Mouse (Mus musculus) liver, embryonic 12.5 days (tissue): Measurements from ENCODE around the gene Tgm7. TPM values are rescaled to one million over a fixed set of nuclear protein-coding genes. Genes with fewer than 3 reads are reported as not detected.
A peak's percentile ranks its signal among the peaks of the same experiment; 100 is the strongest.
"Not testable (repeated sequence)": the region's sequence is repeated elsewhere in the genome, so short reads cannot be mapped to it uniquely, and the experiment has no call there.

Experiments
- ATAC-seq: fragments of 200-750 bp; cut with Nextera tagmentation; 2 replicates; pipeline ENCODE4 v1.8.0; 2017; ENCODE audit warnings: moderate number of reproducible peaks, mild to moderate bottlenecking, moderate library complexity
- H3K27ac ChIP-seq: fragments of 300-500 bp; sonication (generic); 2 replicates; pipeline ENCODE4 v1.5.1; 2016; ENCODE audit warnings: mild to moderate bottlenecking
- H3K27me3 ChIP-seq: fragments of 300-500 bp; sonication (generic); replicated peaks from 2 replicates; pipeline ENCODE4 v1.6.1; 2016; ENCODE audit warnings: mild to moderate bottlenecking, moderate library complexity
- H3K36me3 ChIP-seq: fragments of 300-500 bp; sonication (generic); 2 replicates; pipeline ENCODE4 v1.6.1; 2016; ENCODE audit warnings: mild to moderate bottlenecking, moderate library complexity
- H3K4me1 ChIP-seq: fragments of 300-500 bp; sonication (generic); 2 replicates; pipeline ENCODE4 v1.6.1; 2016
- H3K4me2 ChIP-seq: fragments of 300-500 bp; sonication (generic); 2 replicates; pipeline ENCODE4 v1.6.1; 2016; ENCODE audit warnings: mild to moderate bottlenecking, moderate library complexity
- H3K4me3 ChIP-seq: fragments of 300-500 bp; sonication (generic); 2 replicates; pipeline ENCODE4 v1.5.1; 2016; ENCODE audit warnings: mild to moderate bottlenecking, moderate library complexity
- H3K9ac ChIP-seq: fragments of 300-500 bp; sonication (generic); 2 replicates; pipeline ENCODE4 v1.6.1; 2016; ENCODE audit warnings: mild to moderate bottlenecking, moderate library complexity
- H3K9me3 ChIP-seq: fragments of 300-500 bp; sonication (generic); replicated peaks from 2 replicates; pipeline ENCODE4 v1.6.1; 2016; ENCODE audit warnings: mild to moderate bottlenecking, moderate library complexity
- WGBS: fragments of 180-500 bp; shearing (Covaris S2); methylation state at CpG from one replicate; pipeline ENCODE4 v1.1.7; 2016; ENCODE audit not compliant: insufficient replicate concordance; 5-methylcytosine and 5-hydroxymethylcytosine counted together
- polyA plus RNA-seq: library from polyadenylated mRNA; unstranded; fragments of >200 nt; fragmentation: Nextera tagmentation; extraction: Ambion mirVana; gene quantifications from 2 replicates; pipeline ENCODE4 v1.2.1, GENCODE M21; 2016

Tgm7 gene
- polyA plus RNA-seq, 1 experiment from 2014 or later, result not detected

DNA sequence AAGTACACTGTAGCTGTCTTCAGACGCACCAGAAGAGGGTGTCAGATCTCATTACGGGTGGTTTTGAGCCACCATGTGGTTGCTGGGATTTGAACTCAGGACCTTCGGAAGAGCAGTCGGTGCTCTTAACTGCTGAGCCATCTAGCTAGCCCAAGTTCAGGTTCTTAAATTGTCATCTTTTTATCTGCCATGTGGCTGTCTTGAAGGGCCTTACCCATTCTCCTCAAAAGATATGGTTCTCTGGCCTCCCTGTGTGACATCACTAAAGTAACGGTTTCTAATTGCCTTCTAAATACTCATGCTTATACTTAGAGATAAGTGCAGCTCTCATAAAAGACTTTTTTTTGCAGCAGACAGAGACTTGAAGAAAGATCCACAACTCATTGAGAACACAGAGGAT lies 16.7 kb upstream of the Tgm7 start:
- not testable (repeated sequence) for H3K27ac ChIP-seq, H3K4me2 ChIP-seq, H3K9ac ChIP-seq, H3K9me3 ChIP-seq, H3K27me3 ChIP-seq, H3K4me1 ChIP-seq, H3K4me3 ChIP-seq, ATAC-seq, H3K36me3 ChIP-seq
- 76% methylated on average over 5 of the region's 5 CpGs for WGBS

DNA sequence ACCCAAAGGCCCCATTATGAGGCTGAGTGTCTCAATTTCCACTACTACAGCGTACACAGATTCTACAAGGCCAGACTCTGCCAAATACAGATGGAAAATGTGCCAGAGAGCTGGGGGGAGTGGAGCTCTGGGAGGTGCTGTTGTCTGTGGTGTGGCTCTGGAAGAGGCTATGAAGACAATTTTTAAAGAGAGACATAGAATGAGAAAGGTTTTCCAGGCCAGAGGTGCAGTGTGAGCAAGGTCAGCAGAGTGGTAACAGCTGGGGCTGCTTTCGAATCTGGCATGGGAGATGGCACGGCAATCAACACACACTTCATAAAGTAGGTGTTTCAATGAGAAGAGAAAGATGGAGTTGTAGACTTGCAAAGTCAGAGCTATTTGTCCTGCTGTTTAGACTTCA lies 9.7 kb upstream of the Tgm7 start:
- H3K4me2 ChIP-seq, result no peak overlapping the region
- no peak for ATAC-seq
- H3K27ac ChIP-seq, result no peak overlapping the region
- no peaks in the 10 kb centered on the region for H3K4me1 ChIP-seq
- H3K4me3 ChIP-seq, result no peak overlapping the region
- H3K9ac ChIP-seq, result no peak overlapping the region
- WGBS, result 73% methylated on average over 3 of the region's 3 CpGs
- no peaks in the 10 kb centered on the region for H3K9me3 ChIP-seq
- H3K36me3 ChIP-seq, result no peaks in the 10 kb centered on the region
- peaks cover 12% of the 10 kb centered on the region for H3K27me3 ChIP-seq

DNA sequence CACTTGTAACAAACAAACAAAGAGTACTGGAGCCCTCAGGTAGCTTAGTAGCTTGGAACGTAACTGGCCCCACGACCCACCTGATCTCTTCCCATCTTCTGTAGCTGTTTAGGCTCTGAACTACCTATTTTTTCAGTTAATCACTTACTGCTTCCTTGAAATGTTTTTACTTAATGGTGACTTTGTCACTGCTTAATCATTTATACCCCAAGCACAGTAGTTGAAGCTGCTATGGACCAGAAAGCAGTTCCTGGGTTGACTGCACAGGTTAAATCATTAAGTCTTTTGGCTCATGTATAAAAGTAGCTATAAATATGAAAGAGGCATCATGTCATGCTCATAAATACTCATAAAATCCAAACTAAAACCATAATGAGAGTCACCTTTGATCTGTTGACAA lies 5.8 kb upstream of the Tgm7 start:
- Histone ChIP-seq H3K27ac (no peak overlapping the region), H3K4me2 (no peak overlapping the region), H3K4me3 (no peak overlapping the region), H3K9me3 (no peaks in the 10 kb centered on the region), H3K9ac (no peak overlapping the region), H3K4me1 (no peaks in the 10 kb centered on the region), H3K27me3 (peaks cover 12% of the 10 kb centered on the region), H3K36me3 (no peaks in the 10 kb centered on the region)
- ATAC-seq, result no peak
- 89% methylated on average over 2 of the region's 2 CpGs for WGBS

DNA sequence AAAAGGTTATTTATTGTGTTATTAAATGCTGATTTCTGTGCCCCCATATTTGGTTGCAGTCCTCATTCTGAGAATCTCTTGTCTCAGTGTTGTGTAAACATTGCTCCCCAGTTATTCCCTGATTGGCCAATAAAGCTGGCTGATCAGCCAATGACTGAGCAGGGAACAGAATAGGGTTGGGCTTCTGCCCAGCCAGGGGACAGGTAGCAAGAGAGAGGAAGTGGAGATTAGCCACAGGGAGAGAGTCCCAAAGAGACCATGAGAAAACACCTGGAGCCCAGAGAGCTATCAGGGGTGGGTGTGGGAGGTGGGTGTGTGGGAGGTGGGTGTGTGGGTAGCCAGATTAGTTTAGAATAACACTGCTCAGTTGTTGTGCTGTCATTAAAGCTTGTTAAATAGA lies 3.7 kb downstream of the Tgm7 start:
- H3K4me2 ChIP-seq, result no peak overlapping the region
- no peaks in the 10 kb centered on the region for H3K9me3 ChIP-seq
- H3K27ac ChIP-seq, result no peak overlapping the region
- H3K36me3 ChIP-seq, result no peaks in the 10 kb centered on the region
- no peaks in the 10 kb centered on the region for H3K4me1 ChIP-seq
- no peak overlapping the region for H3K4me3 ChIP-seq
- ATAC-seq, result 0 out of 2 replicates have a peak, but pooled peaks have one; percentile 30
- 0 out of 2 replicates have a peak, but pooled peaks cover 4% of the 10 kb centered on the region for H3K27me3 ChIP-seq
- no peak overlapping the region for H3K9ac ChIP-seq

DNA sequence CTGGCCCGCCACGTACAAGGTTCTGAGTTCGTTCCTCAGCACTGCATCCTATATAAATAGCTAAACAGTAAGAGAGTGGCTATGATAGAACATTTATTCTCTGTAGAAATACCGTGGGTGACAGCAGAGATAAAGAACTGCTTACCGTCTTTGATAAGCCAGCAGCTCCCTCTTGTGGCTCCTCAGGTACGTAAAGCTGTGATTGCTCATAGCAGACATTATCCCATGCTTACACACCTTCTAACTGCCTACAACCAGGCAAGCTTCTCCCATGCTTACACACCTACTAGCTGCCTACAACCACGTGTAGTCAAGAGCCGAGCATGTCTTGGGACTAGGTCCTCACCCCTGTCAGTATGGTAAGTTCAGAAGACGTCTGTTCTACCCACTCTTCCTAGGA lies 7.5 kb downstream of the Tgm7 start:
- H3K9ac ChIP-seq, result no peak overlapping the region
- no peaks in the 10 kb centered on the region for H3K9me3 ChIP-seq
- WGBS, result 18% methylated on average over 9 of the region's 9 CpGs
- no peak overlapping the region for H3K4me3 ChIP-seq
- H3K36me3 ChIP-seq, result no peaks in the 10 kb centered on the region
- H3K27ac ChIP-seq, result no peak overlapping the region
- H3K4me1 ChIP-seq, result no peaks in the 10 kb centered on the region
- peak overlapping the region; percentile 15; the same call in 1 of the 2 replicates for H3K4me2 ChIP-seq
- H3K27me3 ChIP-seq, result no peaks in the 10 kb centered on the region
- ATAC-seq, result no peak

DNA sequence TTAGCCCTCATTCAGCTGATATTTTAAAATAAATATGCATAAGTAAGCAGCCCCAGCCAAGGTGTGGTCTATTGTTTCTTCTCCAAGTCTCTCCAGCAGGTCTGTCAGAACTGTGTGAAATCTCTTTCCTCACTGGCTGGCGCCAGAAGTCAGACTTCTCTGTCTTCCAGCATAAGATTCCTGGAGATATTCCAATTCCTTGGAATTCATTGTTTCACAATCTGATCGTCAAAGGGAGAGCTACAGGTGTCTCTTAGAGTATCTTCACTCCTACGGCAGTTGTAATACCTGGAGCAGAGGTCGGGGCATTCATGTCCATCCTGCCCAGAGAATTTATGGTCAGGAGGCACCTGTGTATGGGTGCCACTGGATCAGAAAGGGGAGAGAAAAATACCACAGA lies 19.8 kb downstream of the Tgm7 start:
- Histone ChIP-seq H3K36me3 (no peaks in the 10 kb centered on the region), H3K4me2 (no peak overlapping the region), H3K27ac (no peak overlapping the region), H3K27me3 (peaks cover 12% of the 10 kb centered on the region; the same call in 1 of the 2 replicates), H3K4me3 (no peak overlapping the region), H3K9ac (no peak overlapping the region), H3K4me1 (no peaks in the 10 kb centered on the region), H3K9me3 (no peaks in the 10 kb centered on the region)
- WGBS, result 57% methylated on average over 4 of the region's 4 CpGs
- no peak for ATAC-seq

DNA sequence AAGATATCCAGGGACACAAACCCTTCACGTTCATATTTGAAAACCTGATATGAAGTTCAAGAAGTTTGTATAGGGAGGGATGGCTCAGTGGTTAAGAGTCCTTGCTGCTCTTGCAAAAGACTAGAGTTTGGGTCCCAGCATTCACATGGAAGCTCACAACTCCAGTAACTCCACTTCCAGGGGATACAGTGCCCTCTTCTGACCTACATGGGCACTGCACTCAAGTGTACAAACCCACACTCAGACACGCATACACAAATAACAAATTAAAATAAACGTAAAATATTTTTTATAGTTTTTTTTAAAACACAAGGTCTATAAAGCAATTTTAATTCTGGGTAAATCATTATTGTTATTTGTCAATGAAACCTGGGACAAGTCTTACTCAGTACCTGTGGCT lies 21.1 kb downstream of the Tgm7 start:
- Histone ChIP-seq H3K9ac (no peak overlapping the region), H3K36me3 (no peaks in the 10 kb centered on the region), H3K27ac (no peak overlapping the region), H3K4me1 (no peaks in the 10 kb centered on the region), H3K4me2 (no peak overlapping the region), H3K27me3 (peaks cover 10% of the 10 kb centered on the region; the same call in 1 of the 2 replicates), H3K4me3 (no peak overlapping the region), H3K9me3 (no peaks in the 10 kb centered on the region)
- WGBS, result 79% methylated on average over 3 of the region's 3 CpGs
- ATAC-seq, result no peak

DNA sequence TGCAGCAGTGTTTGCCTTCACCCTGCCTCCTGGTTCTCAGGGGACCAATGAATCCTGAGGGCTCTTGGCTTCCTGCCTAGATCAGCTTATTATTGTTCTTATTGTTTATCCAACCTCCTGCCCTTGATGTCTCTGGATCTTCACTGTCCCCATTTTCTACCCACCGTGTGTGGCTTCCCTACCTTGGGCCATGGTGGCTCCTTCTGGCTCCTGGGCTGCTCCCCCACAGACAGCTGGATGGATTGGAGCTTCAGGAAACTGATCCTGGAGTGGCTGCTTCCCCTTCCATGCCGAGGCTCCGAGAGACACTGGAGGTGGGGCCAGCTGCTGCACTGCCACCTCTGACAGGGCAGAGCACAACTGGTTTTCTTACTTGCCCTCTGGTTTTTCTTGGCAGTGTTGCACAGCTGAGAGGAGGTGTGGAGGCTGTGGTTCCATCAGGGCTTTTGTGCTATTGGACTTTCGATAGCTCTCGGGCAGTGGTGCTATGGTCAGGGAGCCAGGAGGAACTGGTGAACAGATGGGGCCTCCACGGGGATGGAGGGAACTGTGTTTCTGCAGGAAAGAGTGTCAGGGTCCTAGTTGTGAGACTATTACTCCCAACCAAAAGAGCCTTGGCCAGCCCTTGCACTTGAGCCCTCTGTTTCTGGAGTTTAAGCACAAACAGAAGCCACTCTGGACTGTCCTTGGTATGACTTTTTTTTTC lies 24.0 kb downstream of the Tgm7 start, which contains the start of gene Tgm5:
Gene Tgm5, minus strand, starts transcription at position 362 of the 706 bp plus-strand sequence.
- Histone ChIP-seq H3K9ac (no peak within 1 kb of the TSS), H3K27ac (no peak within 1 kb of the TSS), H3K4me2 (no peak within 1 kb of the TSS), H3K4me3 (no peak within 1 kb of the TSS), H3K4me1 (no peaks in the 10 kb centered on the region), H3K27me3 (peaks cover 3% of the 10 kb centered on the region; the same call in 1 of the 2 replicates), H3K36me3 (no peaks in the 10 kb centered on the region), H3K9me3 (no peaks in the 10 kb centered on the region)
- no peak for ATAC-seq
- 31% methylated on average over 6 of the region's 6 CpGs for WGBS

DNA sequence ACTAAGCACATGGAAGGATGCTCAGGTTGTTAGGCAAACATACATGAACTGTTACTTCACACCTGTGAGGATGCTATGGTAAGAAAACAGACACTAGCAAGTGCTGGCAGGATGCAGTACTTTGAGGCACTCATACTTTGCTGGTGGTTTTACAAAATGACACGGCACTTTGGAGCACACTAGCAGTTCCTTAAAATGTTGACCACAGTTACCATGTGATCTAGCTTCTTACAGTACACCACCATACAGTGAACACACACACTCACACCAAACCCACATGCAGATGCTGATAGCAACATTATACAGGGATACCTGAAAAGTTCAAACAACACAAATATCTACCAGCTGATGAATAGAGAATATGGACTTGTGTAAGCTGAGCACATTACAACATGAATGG lies 27.0 kb downstream of the Tgm7 start:
- H3K36me3 ChIP-seq, result no peaks in the 10 kb centered on the region
- H3K9me3 ChIP-seq, result no peaks in the 10 kb centered on the region
- no peak overlapping the region for H3K4me2 ChIP-seq
- H3K9ac ChIP-seq, result no peak overlapping the region
- no peak overlapping the region for H3K27ac ChIP-seq
- no peak overlapping the region for H3K4me3 ChIP-seq
- peaks cover 3% of the 10 kb centered on the region; the same call in 1 of the 2 replicates for H3K27me3 ChIP-seq
- H3K4me1 ChIP-seq, result no peaks in the 10 kb centered on the region
- 15% methylated on average over 1 of the region's 1 CpGs for WGBS
- no peak for ATAC-seq

DNA sequence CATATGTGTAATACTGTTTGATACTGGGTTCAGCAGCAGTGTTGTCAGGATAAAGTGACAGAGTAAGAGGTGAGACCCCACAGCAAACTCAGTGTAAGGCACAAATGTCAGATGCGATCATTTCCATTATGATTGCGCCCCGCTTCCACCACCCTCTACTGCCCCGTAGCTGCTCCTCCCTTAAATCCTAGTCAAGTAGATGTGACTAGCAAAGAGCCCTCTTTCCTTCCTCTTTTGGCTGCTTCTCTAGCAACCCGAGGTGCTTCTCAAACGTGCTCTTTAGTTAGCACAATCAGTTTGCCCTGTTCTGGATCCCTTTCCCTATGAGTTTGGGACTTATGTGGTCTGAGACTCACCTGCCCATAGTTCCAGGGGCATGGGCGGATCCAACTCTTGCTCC lies 34.8 kb downstream of the Tgm7 start:
- 50% methylated on average over 7 of the region's 7 CpGs for WGBS
- ATAC-seq, result no peak

DNA sequence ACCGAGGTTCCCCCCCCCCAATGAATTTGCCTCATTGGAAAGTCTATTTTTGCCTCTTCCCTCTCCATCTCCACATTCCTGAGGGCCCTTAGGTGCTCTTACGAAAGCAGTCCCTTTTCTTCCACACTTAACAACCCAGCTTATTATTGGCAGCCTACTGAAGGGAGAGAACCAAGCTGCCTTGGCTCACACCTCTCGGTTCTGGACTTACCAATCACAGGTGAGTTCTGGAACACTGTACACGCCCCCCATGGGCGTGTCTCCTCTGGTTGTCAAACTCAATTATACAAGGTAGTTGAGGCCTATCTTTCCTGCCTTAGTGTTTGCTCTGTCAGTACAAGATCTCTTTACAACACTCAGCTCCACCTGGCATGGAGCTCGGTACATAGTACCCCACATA lies 37.7 kb downstream of the Tgm7 start:
- Histone ChIP-seq H3K4me3 (no peak overlapping the region), H3K27me3 (peaks cover 4% of the 10 kb centered on the region; the same call in 1 of the 2 replicates)

More for the DNA sequence above, 34.8 kb downstream of the Tgm7 start:
- Histone ChIP-seq H3K27me3 (peaks cover 4% of the 10 kb centered on the region; the same call in 1 of the 2 replicates), H3K27ac (no peak overlapping the region), H3K4me1 (no peaks in the 10 kb centered on the region), H3K4me3 (no peak overlapping the region), H3K9me3 (no peaks in the 10 kb centered on the region), H3K4me2 (no peak overlapping the region), H3K36me3 (no peaks in the 10 kb centered on the region), H3K9ac (no peak overlapping the region)

DNA sequence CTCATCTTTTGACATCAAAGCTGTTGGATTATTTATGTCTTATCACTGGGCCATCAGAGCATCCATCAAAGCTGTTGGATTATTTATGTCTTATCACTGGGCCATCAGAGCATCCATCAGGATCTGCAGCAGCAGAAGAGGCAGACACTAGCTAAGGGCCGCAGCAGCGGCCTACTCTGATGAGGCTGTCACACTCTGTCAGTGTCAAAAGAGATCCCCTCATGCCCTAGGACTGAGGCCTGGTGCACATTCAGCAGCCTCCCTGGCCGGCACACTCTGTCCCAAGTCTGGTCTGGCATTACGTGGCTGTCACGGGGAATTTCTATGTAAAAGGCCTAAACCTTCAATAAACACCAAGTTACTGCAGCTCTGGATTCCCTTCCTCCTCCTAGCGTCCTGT lies 40.1 kb downstream of the Tgm7 start:
- H3K9ac ChIP-seq, result no peak overlapping the region
- no peak for ATAC-seq
- no peaks in the 10 kb centered on the region for H3K4me1 ChIP-seq
- WGBS, result 75% methylated on average over 6 of the region's 6 CpGs
- no peaks in the 10 kb centered on the region for H3K9me3 ChIP-seq
- H3K4me3 ChIP-seq, result no peak overlapping the region
- peaks cover under 1% of the 10 kb centered on the region; the same call in 1 of the 2 replicates for H3K27me3 ChIP-seq
- no peaks in the 10 kb centered on the region for H3K36me3 ChIP-seq
- no peak overlapping the region for H3K27ac ChIP-seq
- H3K4me2 ChIP-seq, result no peak overlapping the region

More for the DNA sequence above, 37.7 kb downstream of the Tgm7 start:
- Histone ChIP-seq H3K36me3 (no peaks in the 10 kb centered on the region), H3K27ac (no peak overlapping the region), H3K9ac (no peak overlapping the region), H3K4me1 (no peaks in the 10 kb centered on the region), H3K9me3 (no peaks in the 10 kb centered on the region), H3K4me2 (no peak overlapping the region)
- no peak for ATAC-seq
- WGBS, result 70% methylated on average over 6 of the region's 6 CpGs

DNA sequence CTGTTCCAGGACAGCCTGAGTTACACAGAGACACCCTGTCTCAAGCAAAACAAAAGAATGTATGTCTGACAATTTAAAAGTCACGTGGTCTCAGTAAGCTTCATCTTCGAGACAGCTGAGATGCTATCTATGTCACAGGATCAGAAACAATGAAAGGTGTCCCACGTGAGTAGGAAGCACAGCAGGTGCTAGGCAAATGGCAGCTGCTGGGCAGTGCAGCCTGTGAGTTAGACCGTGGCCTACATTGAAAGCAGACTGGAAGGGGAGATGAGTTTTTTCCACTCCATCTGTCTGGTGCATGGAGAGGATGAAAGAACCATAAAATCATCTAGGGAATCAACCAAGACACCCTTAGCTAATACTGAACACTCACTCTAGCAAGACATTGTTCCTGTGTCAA lies 42.5 kb downstream of the Tgm7 start:
- Histone ChIP-seq H3K4me3 (no peak overlapping the region), H3K9ac (no peak overlapping the region), H3K4me1 (no peaks in the 10 kb centered on the region), H3K27ac (no peak overlapping the region), H3K4me2 (no peak overlapping the region), H3K9me3 (no peaks in the 10 kb centered on the region), H3K27me3 (no peaks in the 10 kb centered on the region), H3K36me3 (no peaks in the 10 kb centered on the region)
- WGBS, result 43% methylated on average over 4 of the region's 4 CpGs
- no peak for ATAC-seq
